24 mouse cellular contexts compared by ENCODE assay signal in the genomic region with DNA sequence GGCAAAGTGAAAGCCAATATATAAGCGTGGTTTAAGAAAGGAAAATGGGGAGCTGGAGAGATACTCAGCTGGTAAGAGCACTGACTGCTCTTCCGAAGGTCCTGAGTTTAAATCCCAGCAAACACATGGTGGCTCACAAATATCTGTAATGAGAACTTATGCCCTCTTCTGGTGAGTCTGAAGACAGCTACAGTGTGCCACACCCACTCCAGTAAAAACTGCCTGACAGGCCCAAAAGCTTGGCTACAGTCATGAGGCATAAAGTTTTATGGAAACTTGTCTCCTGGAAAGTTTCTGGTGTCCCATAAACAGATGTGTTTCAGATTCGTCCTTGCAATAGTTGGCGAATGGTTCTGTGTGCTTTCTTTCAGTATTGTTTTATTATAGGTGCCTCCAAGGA.
DNase-seq lines count a peak whose midpoint lies in the region; TF ChIP-seq lines count a peak whose summit lies in the region.
"Had no signal": no experiment of that assay in that cellular context is flagged by ENCODE, and none has a peak within 500 bp of the region (broad histone marks: within the 10 kb centered on the region; RNA-seq: fewer than 3 reads in every experiment).

No protein-coding gene starts in this region.

- intact Hi-C loops in heart, adult 2 months (cut with DNase I) = no loop called here
- intact Hi-C loops in heart, postnatal 25 days (cut with DNase I) = no loop called here

- no peaks in the 10 kb centered on the region for H3K27me3 ChIP-seq in heart, adult 2 months (ENCODE audit: control insufficient read depth, insufficient read depth, low read length)
- H3K27me3 ChIP-seq: embryonic facial prominence, embryonic 12.5 days; liver, embryonic 15.5 days had no signal

- H3K79me2 ChIP-seq in heart, adult 2 months (replicated peaks; ENCODE audit: control insufficient read depth, insufficient read depth, low read length) = no peaks in the 10 kb centered on the region

- no peaks in the 10 kb centered on the region for H3K36me3 ChIP-seq in heart, adult 2 months (ENCODE audit: control insufficient read depth, insufficient read depth, low read length)
- H3K36me3 ChIP-seq: embryonic facial prominence, embryonic 12.5 days; G1E; limb, embryonic 12.5 days; liver, embryonic 15.5 days had no signal

- TF ChIP-seq EP300 in heart, adult 2 months (IDR thresholded peaks at IDR 0.05; ENCODE audit: insufficient read depth, low read depth, low read length) = no peak

- TF ChIP-seq POLR2A in heart, adult 2 months (IDR thresholded peaks at IDR 0.05; ENCODE audit: insufficient read depth, low read depth, low read length) = no peak

- H3K27ac ChIP-seq in heart, adult 2 months = no peak overlapping the region
- H3K27ac ChIP-seq: embryonic facial prominence, embryonic 12.5 days; hindbrain, embryonic 14.5 days; limb, embryonic 12.5 days; liver, embryonic 15.5 days had no signal

- no peaks in the 10 kb centered on the region for H3K4me1 ChIP-seq in heart, adult 2 months (ENCODE audit: control insufficient read depth, insufficient read depth, low read length)
- H3K4me1 ChIP-seq: embryonic facial prominence, embryonic 12.5 days; limb, embryonic 12.5 days; liver, embryonic 15.5 days had no signal

- no peak for DNase-seq in heart, adult 2 months
- DNase-seq in heart, postnatal 25 days (ENCODE audit: low spot score) = no peak
- DNase-seq in lung, postnatal 25 days (ENCODE audit: low spot score) = peak; percentile 3
- no peak for DNase-seq in lung, postnatal 4 days
- DNase-seq in ES-CJ7 (ENCODE audit: low read depth, low spot score) (peak; percentile 26), ZHBTc4 (ENCODE audit: low read depth, low spot score) (peak; percentile 60)
- DNase-seq in c-Kit-positive CD71-positive TER-119-positive erythroid progenitor cells, embryonic 14.5 days (ENCODE audit: low spot score) = no peak
- no peak for DNase-seq in retina, embryonic 14.5 days (ENCODE audit: low spot score)
- DNase-seq: adrenal gland, adult 8-10 months; cerebellum, adult 8-10 months; cerebellum, postnatal 36 days; embryo, embryonic 11 days; gastrocnemius, postnatal 25 days; heart, adult 11 months; kidney, postnatal 25 days; layer of hippocampus, postnatal 36 days; retina, postnatal 1 day; right cerebral cortex, postnatal 14 days; thymus, postnatal 14 days had no signal

- 55% methylated on average over 4 of the region's 4 CpGs for WGBS in heart, adult 2 months

- 0 out of 2 replicates have a peak, but pooled peaks have one; percentile 24 for TF ChIP-seq CTCF in heart, adult 2 months (IDR thresholded peaks at IDR 0.05)

- no peak overlapping the region for H3K9ac ChIP-seq in heart, adult 2 months (ENCODE audit: low read depth, low read length)
- H3K9ac ChIP-seq: embryonic facial prominence, embryonic 12.5 days; hindbrain, embryonic 14.5 days; limb, embryonic 12.5 days; liver, embryonic 15.5 days had no signal

- H3K4me3 ChIP-seq in heart, adult 2 months = no peak overlapping the region
- H3K4me3 ChIP-seq: embryonic facial prominence, embryonic 12.5 days; limb, embryonic 12.5 days; liver, embryonic 15.5 days had no signal

Comparison
In these comparisons a context has a peak if more than half of its experiments do, and no peak if none do; other contexts are left out.
1. DNase-seq: peak in lung, postnatal 25 days (single experiment), ES-CJ7 (single experiment) and ZHBTc4 (single experiment); none in heart, adult 2 months (0 of 2), heart, postnatal 25 days (single experiment), lung, postnatal 4 days (0 of 2), c-Kit-positive CD71-positive TER-119-positive erythroid progenitor cells, embryonic 14.5 days (single experiment) and retina, embryonic 14.5 days (single experiment).